Mouse (Mus musculus): ENCODE measurements at regions not wholly inside any gene's neighbourhood (a gene's known extent, or its start where the extent isn't known, plus 50 kb on each side); places are given as distances from the start of the nearest gene placed in this dataset.
"Not testable (repeated sequence)": the region's sequence is repeated elsewhere in the genome, so short reads cannot be mapped to it uniquely, and the experiment has no call there.

- ATAC-seq, result no peak
- H3K27me3 ChIP-seq, result no peaks in the 10 kb centered on the region
- no peak overlapping the region for H3K9ac ChIP-seq
- H3K9me3 ChIP-seq (replicated peaks), result 0 out of 2 replicates have a peak, but pooled peaks cover 5% of the 10 kb centered on the region
- H3K4me1 ChIP-seq, result no peaks in the 10 kb centered on the region
- WGBS, result 72% methylated on average over 5 of the region's 5 CpGs
- H3K27ac ChIP-seq, result no peak overlapping the region
- no peak overlapping the region for H3K4me2 ChIP-seq
- no peaks in the 10 kb centered on the region for H3K36me3 ChIP-seq (ENCODE audit: poor library complexity, severe bottlenecking)
- H3K4me3 ChIP-seq, result no peak overlapping the region
These were observed 280.7 kb downstream of the Setd4 start for GRCm38 (mm10) chr16:93323172-93323571.

DNA sequence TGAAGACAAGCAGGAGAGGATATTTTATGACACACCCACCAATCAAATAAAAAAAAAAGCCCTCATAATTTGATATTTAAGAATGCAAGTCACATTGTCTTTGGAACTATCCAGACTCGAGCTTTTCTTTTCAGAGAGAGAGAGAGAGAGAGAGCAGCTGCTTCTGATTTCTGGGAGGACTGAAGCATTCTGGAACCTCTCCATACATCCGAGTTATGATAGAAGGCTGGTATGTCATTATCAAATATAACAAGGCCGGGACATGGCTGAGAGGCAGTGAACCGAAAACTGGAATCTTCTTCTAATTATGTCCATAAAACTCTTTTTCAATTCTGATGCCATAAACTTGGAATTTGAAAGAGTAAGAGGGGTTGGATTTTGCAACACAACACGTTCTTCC, 284.3 kb downstream of the Setd4 start:
- Histone ChIP-seq H3K27me3 (no peaks in the 10 kb centered on the region), H3K9ac (no peak overlapping the region), H3K4me2 (no peak overlapping the region), H3K27ac (no peak overlapping the region), H3K36me3 (ENCODE audit: poor library complexity, severe bottlenecking) (no peaks in the 10 kb centered on the region), H3K4me1 (no peaks in the 10 kb centered on the region), H3K9me3 (replicated peaks) (0 out of 2 replicates have a peak, but pooled peaks cover 5% of the 10 kb centered on the region), H3K4me3 (no peak overlapping the region)
- WGBS, result 85% methylated on average over 5 of the region's 5 CpGs
- no peak for ATAC-seq

DNA sequence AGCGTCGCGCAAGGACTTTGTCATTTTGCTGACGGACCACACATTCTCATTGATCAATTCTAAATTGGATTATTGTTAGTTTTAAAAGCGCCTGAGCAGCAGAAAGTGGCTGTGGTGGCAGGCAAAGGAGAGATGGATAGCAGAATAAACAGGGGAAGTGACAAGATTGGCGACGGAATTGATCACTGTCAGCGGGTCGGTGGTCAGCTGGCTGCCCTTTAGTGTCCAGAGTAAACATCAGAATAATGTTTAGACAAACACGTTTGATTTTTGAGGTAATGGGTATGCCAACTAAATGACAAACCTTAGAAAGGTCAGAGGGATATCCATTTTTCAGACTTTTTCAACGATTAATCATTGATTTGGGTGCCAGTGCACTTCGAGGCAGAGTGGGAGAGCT, 292.2 kb downstream of the Setd4 start:
- ATAC-seq, result no peak

DNA sequence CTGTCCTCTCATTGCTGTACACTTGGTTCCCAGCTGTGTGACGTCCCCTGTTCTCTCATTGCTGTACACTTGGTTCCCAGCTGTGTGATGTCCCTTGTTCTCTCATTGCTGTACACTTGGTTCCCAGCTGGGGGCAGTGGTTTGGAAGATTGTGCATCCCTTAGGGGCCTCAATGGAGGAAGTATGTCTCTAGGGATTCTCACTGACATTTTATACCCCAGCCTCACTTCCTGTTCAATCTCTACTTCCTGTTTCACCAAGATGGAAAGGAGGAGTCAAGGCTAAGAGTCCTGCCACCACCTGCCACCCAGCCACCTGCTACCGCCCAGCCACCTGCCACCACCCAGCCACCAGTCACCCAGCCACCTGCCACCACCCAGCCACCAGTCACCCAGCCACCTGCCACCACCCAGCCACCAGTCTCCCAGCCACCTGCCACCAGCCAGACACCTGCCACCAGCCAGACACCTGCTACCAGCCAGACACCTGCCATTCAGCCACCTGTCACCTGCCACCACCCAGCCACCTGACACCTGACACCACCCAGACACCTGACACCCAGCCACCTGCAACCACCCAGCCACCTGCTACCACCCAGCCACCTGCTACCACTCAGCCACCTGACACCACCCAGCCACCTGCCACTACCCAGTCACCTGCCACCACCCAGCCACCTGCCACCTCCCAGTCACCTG, 295.1 kb downstream of the Setd4 start:
- H3K27me3 ChIP-seq, result no peaks in the 10 kb centered on the region
- H3K36me3 ChIP-seq (ENCODE audit: poor library complexity, severe bottlenecking), result no peaks in the 10 kb centered on the region
- H3K9ac ChIP-seq, result no peak overlapping the region
- no peak overlapping the region for H3K4me2 ChIP-seq
- H3K9me3 ChIP-seq (replicated peaks), result no peaks in the 10 kb centered on the region
- no peak for ATAC-seq
- WGBS, result 92% methylated on average over 2 of the region's 2 CpGs
- no peaks in the 10 kb centered on the region for H3K4me1 ChIP-seq
- H3K27ac ChIP-seq, result no peak overlapping the region
- H3K4me3 ChIP-seq, result no peak overlapping the region

More for the DNA sequence above, 292.2 kb downstream of the Setd4 start:
- Histone ChIP-seq H3K27ac (no peak overlapping the region), H3K4me2 (no peak overlapping the region), H3K9ac (no peak overlapping the region), H3K4me1 (no peaks in the 10 kb centered on the region), H3K36me3 (ENCODE audit: poor library complexity, severe bottlenecking) (no peaks in the 10 kb centered on the region), H3K9me3 (replicated peaks) (no peaks in the 10 kb centered on the region), H3K4me3 (no peak overlapping the region), H3K27me3 (no peaks in the 10 kb centered on the region)
- WGBS, result 82% methylated on average over 12 of the region's 12 CpGs

GRCm38 (mm10) chr16:93306951-93307350, 296.9 kb downstream of the Setd4 start:
- Histone ChIP-seq H3K9me3 (replicated peaks) (no peaks in the 10 kb centered on the region), H3K4me1 (no peaks in the 10 kb centered on the region), H3K4me3 (no peak overlapping the region), H3K27me3 (no peaks in the 10 kb centered on the region), H3K36me3 (ENCODE audit: poor library complexity, severe bottlenecking) (no peaks in the 10 kb centered on the region), H3K9ac (no peak overlapping the region), H3K27ac (no peak overlapping the region), H3K4me2 (no peak overlapping the region)
- ATAC-seq, result no peak
- WGBS, result 95% methylated on average over 18 of the region's 18 CpGs

- WGBS, result 62% methylated on average over 7 of the region's 7 CpGs
- H3K36me3 ChIP-seq (ENCODE audit: poor library complexity, severe bottlenecking); H3K9me3 ChIP-seq (replicated peaks); H3K9ac ChIP-seq; H3K27ac ChIP-seq; H3K27me3 ChIP-seq; H3K4me1 ChIP-seq; H3K4me2 ChIP-seq; ATAC-seq; H3K4me3 ChIP-seq: not testable (repeated sequence)
These were observed 297.7 kb downstream of the Setd4 start for GRCm38 (mm10) chr16:93306140-93306539.

GRCm38 (mm10) chr16:93294430-93294829, 309.4 kb downstream of the Setd4 start:
- Histone ChIP-seq H3K9ac (no peak overlapping the region), H3K27ac (no peak overlapping the region), H3K9me3 (replicated peaks) (no peaks in the 10 kb centered on the region), H3K36me3 (ENCODE audit: poor library complexity, severe bottlenecking) (no peaks in the 10 kb centered on the region), H3K4me3 (no peak overlapping the region), H3K4me1 (peaks cover 8% of the 10 kb centered on the region), H3K27me3 (0 out of 2 replicates have a peak, but pooled peaks cover 7% of the 10 kb centered on the region), H3K4me2 (no peak overlapping the region)
- ATAC-seq, result no peak
- WGBS, result 54% methylated on average over 5 of the region's 5 CpGs

DNA sequence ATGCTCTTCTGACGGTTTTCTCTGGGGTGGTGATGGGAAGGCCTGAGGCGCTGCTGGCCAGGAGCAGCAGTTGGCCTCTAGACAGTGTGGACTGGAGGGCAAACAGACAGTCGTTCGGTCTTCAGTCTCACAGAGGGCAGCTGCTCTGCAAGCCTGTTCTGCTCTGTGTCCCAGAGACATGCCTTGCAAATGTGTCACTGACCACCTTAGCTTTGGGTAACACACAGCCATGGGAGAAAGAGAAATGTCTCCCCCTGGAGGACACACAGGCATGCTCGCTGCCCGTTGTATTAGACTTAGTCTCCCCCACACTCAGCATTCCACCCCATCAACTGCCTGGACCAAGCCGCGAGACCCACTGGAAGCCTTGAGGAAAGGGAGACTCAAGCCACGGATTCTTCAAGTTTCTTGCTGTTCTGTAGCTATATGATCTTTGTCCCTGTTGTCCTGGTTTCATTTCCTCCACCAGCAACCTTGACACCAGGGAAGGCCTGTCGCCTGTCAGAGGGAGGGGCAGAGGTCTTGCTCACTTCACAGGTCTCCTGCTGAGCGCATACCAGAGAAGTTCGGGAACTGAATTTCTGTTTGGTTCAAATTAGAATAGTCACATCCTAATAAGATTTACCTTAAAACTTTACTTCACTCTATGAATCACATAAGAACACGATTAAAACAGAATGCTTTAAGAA, 310.8 kb downstream of the Setd4 start:
- Histone ChIP-seq H3K36me3 (ENCODE audit: poor library complexity, severe bottlenecking) (no peaks in the 10 kb centered on the region), H3K4me3 (no peak overlapping the region), H3K27ac (no peak overlapping the region), H3K27me3 (0 out of 2 replicates have a peak, but pooled peaks cover 7% of the 10 kb centered on the region), H3K4me1 (peaks cover 8% of the 10 kb centered on the region), H3K9ac (no peak overlapping the region), H3K9me3 (replicated peaks) (no peaks in the 10 kb centered on the region), H3K4me2 (no peak overlapping the region)
- 26% methylated on average over 13 of the region's 13 CpGs for WGBS
- ATAC-seq, result peak; percentile 73

GRCm38 (mm10) chr16:93292181-93292834, 311.6 kb downstream of the Setd4 start:
- no peak for ATAC-seq
- WGBS, result 8% methylated on average over 14 of the region's 14 CpGs
- H3K9ac ChIP-seq, result no peak overlapping the region
- no peak overlapping the region for H3K27ac ChIP-seq
- H3K4me2 ChIP-seq, result peak overlapping the region; percentile 22; the same call in 1 of the 2 replicates
- H3K9me3 ChIP-seq (replicated peaks), result no peaks in the 10 kb centered on the region
- H3K27me3 ChIP-seq, result 0 out of 2 replicates have a peak, but pooled peaks cover 7% of the 10 kb centered on the region
- no peaks in the 10 kb centered on the region for H3K36me3 ChIP-seq (ENCODE audit: poor library complexity, severe bottlenecking)
- H3K4me1 ChIP-seq, result peaks cover 8% of the 10 kb centered on the region
- no peak overlapping the region for H3K4me3 ChIP-seq

DNA sequence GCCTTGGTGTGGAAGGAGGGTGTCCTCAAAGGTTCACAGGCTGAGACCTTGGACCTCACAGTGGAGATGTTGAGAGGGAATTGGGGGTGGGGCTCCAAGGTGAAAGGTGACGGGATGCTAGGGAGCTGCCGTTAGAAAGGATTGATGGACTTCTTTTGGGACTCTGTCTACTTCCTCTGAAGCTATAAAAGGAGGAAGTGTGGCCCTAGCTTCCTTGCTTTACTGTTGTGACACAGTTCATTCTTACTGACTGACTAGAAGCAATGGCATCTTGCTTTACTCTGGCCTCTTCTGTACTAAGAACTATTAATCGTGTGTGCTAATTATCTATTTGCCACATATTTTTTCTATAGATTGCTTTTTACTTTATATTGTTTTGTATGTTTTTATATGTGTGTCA, 315.8 kb downstream of the Setd4 start:
- Histone ChIP-seq H3K4me2 (no peak overlapping the region), H3K27ac (no peak overlapping the region), H3K4me1 (peaks cover 8% of the 10 kb centered on the region), H3K9ac (no peak overlapping the region), H3K9me3 (replicated peaks) (no peaks in the 10 kb centered on the region), H3K27me3 (0 out of 2 replicates have a peak, but pooled peaks cover 7% of the 10 kb centered on the region), H3K4me3 (no peak overlapping the region), H3K36me3 (ENCODE audit: poor library complexity, severe bottlenecking) (no peaks in the 10 kb centered on the region)
- 80% methylated on average over 3 of the region's 3 CpGs for WGBS
- no peak for ATAC-seq

- peaks cover 6% of the 10 kb centered on the region for H3K4me1 ChIP-seq
- H3K9ac ChIP-seq, result no peak overlapping the region
- 0 out of 2 replicates have a peak, but pooled peaks cover 7% of the 10 kb centered on the region for H3K27me3 ChIP-seq
- ATAC-seq, result no peak
- H3K36me3 ChIP-seq (ENCODE audit: poor library complexity, severe bottlenecking), result no peaks in the 10 kb centered on the region
- 85% methylated on average over 2 of the region's 2 CpGs for WGBS
- H3K9me3 ChIP-seq (replicated peaks), result no peaks in the 10 kb centered on the region
- no peak overlapping the region for H3K4me3 ChIP-seq
- H3K27ac ChIP-seq, result no peak overlapping the region
- no peak overlapping the region for H3K4me2 ChIP-seq
These were observed 316.3 kb downstream of the Setd4 start for GRCm38 (mm10) chr16:93287520-93287919.

GRCm38 (mm10) chr16:93286816-93287215, 317.0 kb downstream of the Setd4 start:
- Histone ChIP-seq H3K27me3 (0 out of 2 replicates have a peak, but pooled peaks cover 7% of the 10 kb centered on the region), H3K4me3 (no peak overlapping the region), H3K9me3 (replicated peaks) (no peaks in the 10 kb centered on the region), H3K4me2 (no peak overlapping the region), H3K27ac (no peak overlapping the region), H3K9ac (no peak overlapping the region), H3K4me1 (no peaks in the 10 kb centered on the region; the same call in 1 of the 2 replicates), H3K36me3 (ENCODE audit: poor library complexity, severe bottlenecking) (no peaks in the 10 kb centered on the region)
- WGBS, result 44% methylated on average over 3 of the region's 3 CpGs
- ATAC-seq, result no peak

Measured in forebrain, embryonic 13.5 days (tissue).